Mouse (Mus musculus): Measurements from ENCODE around the gene Galnt2. TPM values are rescaled to one million over a fixed set of nuclear protein-coding genes. Genes with fewer than 3 reads are reported as not detected.

The Galnt2 gene
- total and polyA plus RNA-seq, 2 experiments from 2014 or later, result 30.3 to 35.4 TPM

- no peak overlapping the region for H3K9ac ChIP-seq (replicated peaks; ENCODE audit: low read depth, low read length)
- H3K4me3 ChIP-seq (ENCODE audit: low read depth, low read length), result no peak overlapping the region
- 66% methylated on average over 8 of the region's 8 CpGs for WGBS
- H3K4me1 ChIP-seq (ENCODE audit: control insufficient read depth, insufficient read depth), result peaks cover 36% of the 10 kb centered on the region
- H3K27me3 ChIP-seq (ENCODE audit: control insufficient read depth, insufficient read depth, low read length), result no peaks in the 10 kb centered on the region
- no peak overlapping the region for H3K4me2 ChIP-seq (ENCODE audit: low read depth, low read length)
- TF ChIP-seq EP300 (IDR thresholded peaks at IDR 0.05; ENCODE audit: low read depth) (no peak), CTCF (IDR thresholded peaks at IDR 0.05; ENCODE audit: low read depth) (no peak)
- H3K9me3 ChIP-seq (replicated peaks; ENCODE audit: control insufficient read depth, low read length), result no peaks in the 10 kb centered on the region
- no peak overlapping the region for H3K27ac ChIP-seq (ENCODE audit: low read depth)
- no peaks in the 10 kb centered on the region for H3K36me3 ChIP-seq (replicated peaks; ENCODE audit: control insufficient read depth, insufficient read depth, low read length)
- ATAC-seq (ENCODE audit: insufficient read depth, low read depth) (no peak), DNase-seq (ENCODE audit: low spot score) (no peak)
Measured at GRCm38 (mm10) chr8:124264032-124264431, 32.8 kb downstream of the Galnt2 start.

- Histone ChIP-seq H3K4me2 (ENCODE audit: low read depth, low read length) (no peak overlapping the region), H3K4me1 (ENCODE audit: control insufficient read depth, insufficient read depth) (peaks cover 33% of the 10 kb centered on the region), H3K4me3 (ENCODE audit: low read depth, low read length) (no peak overlapping the region), H3K27me3 (ENCODE audit: control insufficient read depth, insufficient read depth, low read length) (no peaks in the 10 kb centered on the region), H3K9ac (replicated peaks; ENCODE audit: low read depth, low read length) (no peak overlapping the region), H3K9me3 (replicated peaks; ENCODE audit: control insufficient read depth, low read length) (no peaks in the 10 kb centered on the region), H3K27ac (ENCODE audit: low read depth) (no peak overlapping the region), H3K36me3 (replicated peaks; ENCODE audit: control insufficient read depth, insufficient read depth, low read length) (no peaks in the 10 kb centered on the region)
- 86% methylated on average over 12 of the region's 12 CpGs for WGBS
- no peak for DNase-seq (ENCODE audit: low spot score)
- no peak for ATAC-seq (ENCODE audit: insufficient read depth, low read depth)
- TF ChIP-seq EP300 (IDR thresholded peaks at IDR 0.05; ENCODE audit: low read depth) (no peak), CTCF (IDR thresholded peaks at IDR 0.05; ENCODE audit: low read depth) (no peak)
Measured at GRCm38 (mm10) chr8:124264671-124265070, 33.5 kb downstream of the Galnt2 start.

DNA sequence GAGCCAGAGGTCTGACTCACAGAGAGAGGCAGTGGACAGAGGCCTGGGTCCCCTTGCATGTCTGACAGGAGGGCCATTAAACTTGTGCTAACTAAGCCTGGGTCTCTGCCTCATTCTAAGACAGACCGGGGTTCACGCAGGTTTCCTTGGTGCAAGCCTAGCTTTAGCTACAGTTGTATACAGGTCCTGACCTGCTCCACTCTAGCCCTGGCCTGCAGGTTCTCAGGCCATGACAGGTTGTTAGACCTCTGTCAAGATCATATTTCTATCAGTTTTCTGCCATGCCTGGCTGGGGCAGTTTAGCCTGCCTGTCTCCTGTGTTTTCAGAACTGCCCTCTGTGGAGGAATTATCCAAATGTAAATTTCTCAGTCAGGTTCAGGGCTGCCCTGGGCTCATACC is 33.9 kb downstream of the Galnt2 start:
- Histone ChIP-seq H3K9me3 (replicated peaks; ENCODE audit: control insufficient read depth, low read length) (no peaks in the 10 kb centered on the region), H3K4me2 (ENCODE audit: low read depth, low read length) (no peak overlapping the region), H3K27ac (ENCODE audit: low read depth) (peak overlapping the region; percentile 59), H3K4me1 (ENCODE audit: control insufficient read depth, insufficient read depth) (peaks cover 32% of the 10 kb centered on the region), H3K36me3 (replicated peaks; ENCODE audit: control insufficient read depth, insufficient read depth, low read length) (no peaks in the 10 kb centered on the region), H3K9ac (replicated peaks; ENCODE audit: low read depth, low read length) (no peak overlapping the region), H3K4me3 (ENCODE audit: low read depth, low read length) (no peak overlapping the region), H3K27me3 (ENCODE audit: control insufficient read depth, insufficient read depth, low read length) (no peaks in the 10 kb centered on the region)
- ATAC-seq (ENCODE audit: insufficient read depth, low read depth), result no peak
- DNase-seq (ENCODE audit: low spot score), result no peak
- TF ChIP-seq CTCF (IDR thresholded peaks at IDR 0.05; ENCODE audit: low read depth) (no peak), EP300 (IDR thresholded peaks at IDR 0.05; ENCODE audit: low read depth) (no peak)
- WGBS, result 87% methylated on average over 2 of the region's 2 CpGs

DNA sequence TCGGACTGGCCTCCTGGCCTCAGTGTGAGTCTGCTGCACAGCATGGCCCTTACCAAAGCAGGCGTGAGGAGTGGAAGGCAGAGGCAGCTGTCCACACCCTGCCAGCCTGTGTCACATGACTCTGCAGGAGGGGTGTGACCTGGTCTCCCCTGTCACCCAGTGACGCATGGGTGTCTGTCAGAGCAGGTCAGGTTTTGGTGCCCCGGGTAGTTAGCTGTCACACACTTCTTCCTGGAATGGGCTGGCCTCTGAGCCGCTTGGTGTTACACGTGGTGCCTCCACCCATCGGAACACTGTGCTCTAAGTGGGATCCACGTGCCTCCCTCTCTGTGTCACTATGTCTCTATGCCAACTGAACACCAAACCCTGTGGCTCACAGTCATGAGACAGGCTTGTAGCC is 34.6 kb downstream of the Galnt2 start:
- no peak overlapping the region for H3K4me2 ChIP-seq (ENCODE audit: low read depth, low read length)
- ATAC-seq (ENCODE audit: insufficient read depth, low read depth) (peak; percentile 96), DNase-seq (ENCODE audit: low spot score) (peak; percentile 90)
- no peaks in the 10 kb centered on the region for H3K27me3 ChIP-seq (ENCODE audit: control insufficient read depth, insufficient read depth, low read length)
- peaks cover 32% of the 10 kb centered on the region for H3K4me1 ChIP-seq (ENCODE audit: control insufficient read depth, insufficient read depth)
- H3K9ac ChIP-seq (replicated peaks; ENCODE audit: low read depth, low read length), result no peak overlapping the region
- H3K36me3 ChIP-seq (replicated peaks; ENCODE audit: control insufficient read depth, insufficient read depth, low read length), result no peaks in the 10 kb centered on the region
- H3K27ac ChIP-seq (ENCODE audit: low read depth), result peak overlapping the region; percentile 59
- H3K9me3 ChIP-seq (replicated peaks; ENCODE audit: control insufficient read depth, low read length), result no peaks in the 10 kb centered on the region
- H3K4me3 ChIP-seq (ENCODE audit: low read depth, low read length), result no peak overlapping the region
- TF ChIP-seq CTCF (IDR thresholded peaks at IDR 0.05; ENCODE audit: low read depth) (no peak), EP300 (IDR thresholded peaks at IDR 0.05; ENCODE audit: low read depth) (peak; percentile 94)
- WGBS, result 44% methylated on average over 8 of the region's 8 CpGs

DNA sequence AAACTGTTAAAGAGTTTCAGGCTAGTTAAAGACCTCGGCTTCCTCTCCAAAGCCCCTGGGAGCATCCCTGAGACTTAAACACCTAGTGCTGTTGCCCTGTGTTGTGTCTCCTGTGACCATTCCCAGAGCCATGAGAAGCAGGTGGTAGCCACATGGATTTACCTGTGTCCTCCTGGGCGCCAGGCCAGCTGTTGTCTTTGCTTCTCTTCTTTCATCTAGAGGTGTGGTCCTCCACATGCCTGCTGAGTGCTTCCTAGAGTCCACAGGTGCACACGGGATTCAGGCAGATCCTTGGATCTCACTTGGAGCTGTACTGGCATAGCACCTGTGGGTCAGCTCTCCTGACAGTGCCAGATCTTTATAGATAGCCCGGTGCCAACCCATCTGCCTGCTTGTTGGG is 36.0 kb downstream of the Galnt2 start:
- TF ChIP-seq EP300 (IDR thresholded peaks at IDR 0.05; ENCODE audit: low read depth) (no peak), CTCF (IDR thresholded peaks at IDR 0.05; ENCODE audit: low read depth) (no peak)
- Histone ChIP-seq H3K4me1 (ENCODE audit: control insufficient read depth, insufficient read depth) (peaks cover 39% of the 10 kb centered on the region), H3K4me2 (ENCODE audit: low read depth, low read length) (no peak overlapping the region), H3K4me3 (ENCODE audit: low read depth, low read length) (no peak overlapping the region), H3K36me3 (replicated peaks; ENCODE audit: control insufficient read depth, insufficient read depth, low read length) (no peaks in the 10 kb centered on the region), H3K9ac (replicated peaks; ENCODE audit: low read depth, low read length) (no peak overlapping the region), H3K9me3 (replicated peaks; ENCODE audit: control insufficient read depth, low read length) (no peaks in the 10 kb centered on the region), H3K27me3 (ENCODE audit: control insufficient read depth, insufficient read depth, low read length) (no peaks in the 10 kb centered on the region), H3K27ac (ENCODE audit: low read depth) (no peak overlapping the region)
- 81% methylated on average over 4 of the region's 4 CpGs for WGBS
- DNase-seq (ENCODE audit: low spot score) (no peak), ATAC-seq (ENCODE audit: insufficient read depth, low read depth) (no peak)

- H3K9ac ChIP-seq (replicated peaks; ENCODE audit: low read depth, low read length), result no peak overlapping the region
- DNase-seq (ENCODE audit: low spot score) (no peak), ATAC-seq (ENCODE audit: insufficient read depth, low read depth) (no peak)
- peaks cover 22% of the 10 kb centered on the region for H3K4me1 ChIP-seq (ENCODE audit: control insufficient read depth, insufficient read depth)
- no peak overlapping the region for H3K4me3 ChIP-seq (ENCODE audit: low read depth, low read length)
- TF ChIP-seq EP300 (IDR thresholded peaks at IDR 0.05; ENCODE audit: low read depth) (no peak), CTCF (IDR thresholded peaks at IDR 0.05; ENCODE audit: low read depth) (no peak)
- H3K27me3 ChIP-seq (ENCODE audit: control insufficient read depth, insufficient read depth, low read length), result no peaks in the 10 kb centered on the region
- no peaks in the 10 kb centered on the region for H3K36me3 ChIP-seq (replicated peaks; ENCODE audit: control insufficient read depth, insufficient read depth, low read length)
- H3K4me2 ChIP-seq (ENCODE audit: low read depth, low read length), result no peak overlapping the region
- 47% methylated on average over 6 of the region's 6 CpGs for WGBS
- H3K27ac ChIP-seq (ENCODE audit: low read depth), result peak overlapping the region; percentile 25; the same call in 1 of the 2 replicates
- H3K9me3 ChIP-seq (replicated peaks; ENCODE audit: control insufficient read depth, low read length), result no peaks in the 10 kb centered on the region
Measured at GRCm38 (mm10) chr8:124270504-124270903, 39.3 kb downstream of the Galnt2 start.

Measured in heart, postnatal 0 days (tissue).